Mouse (Mus musculus) common myeloid progenitor, adult 5-6 weeks (primary cell): ENCODE measurements around the gene Mobp. TPM values are rescaled to one million over a fixed set of nuclear protein-coding genes. Genes with fewer than 3 reads are reported as not detected.

Experiments used
- ATAC-seq: replicated peaks from 2 replicates; pipeline ENCODE4 v1.8.0; 2016; ENCODE audit warnings: low read depth, mild to moderate bottlenecking, moderate TSS enrichment, inconsistent platforms; ENCODE audit not compliant: poor library complexity, severe bottlenecking
- total RNA-seq: library from RNA; stranded (forward); fragments of 200-1000, 187-1606 nt; gene quantifications from 2 replicates; pipeline ENCODE4 v1.2.3, GENCODE M21; 2017

Gene Mobp
- total RNA-seq, 1 experiment from 2014 or later = not detected

GRCm38 (mm10) chr9:120133755-120134475 is 15.6 kb upstream of the Mobp start:
- no peak; the same call in 1 of the 2 replicates for ATAC-seq

- ATAC-seq = no peak
Observed at GRCm38 (mm10) chr9:120134529-120135160, 14.9 kb upstream of the Mobp start.

DNA sequence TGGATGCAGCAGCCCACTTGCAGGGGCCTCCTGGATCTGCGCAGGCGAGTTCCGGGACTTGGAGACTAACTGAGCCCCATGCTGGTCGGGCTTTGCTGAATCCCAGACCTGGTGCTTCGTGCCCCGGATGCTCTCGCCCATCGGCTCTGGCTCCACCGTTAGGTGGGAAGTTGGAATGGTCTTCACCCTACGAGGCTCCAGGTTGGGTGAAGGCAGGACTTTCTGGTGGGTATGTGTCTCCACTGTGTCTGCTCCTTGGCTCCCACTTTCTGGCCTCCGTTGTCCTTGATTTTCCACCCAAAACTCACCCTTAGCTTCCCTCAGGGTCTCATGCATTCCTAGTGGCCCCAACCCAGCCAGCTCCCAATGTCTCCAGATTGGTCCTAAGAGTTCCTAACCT is 14.1 kb upstream of the Mobp start:
- ATAC-seq = no peak

DNA sequence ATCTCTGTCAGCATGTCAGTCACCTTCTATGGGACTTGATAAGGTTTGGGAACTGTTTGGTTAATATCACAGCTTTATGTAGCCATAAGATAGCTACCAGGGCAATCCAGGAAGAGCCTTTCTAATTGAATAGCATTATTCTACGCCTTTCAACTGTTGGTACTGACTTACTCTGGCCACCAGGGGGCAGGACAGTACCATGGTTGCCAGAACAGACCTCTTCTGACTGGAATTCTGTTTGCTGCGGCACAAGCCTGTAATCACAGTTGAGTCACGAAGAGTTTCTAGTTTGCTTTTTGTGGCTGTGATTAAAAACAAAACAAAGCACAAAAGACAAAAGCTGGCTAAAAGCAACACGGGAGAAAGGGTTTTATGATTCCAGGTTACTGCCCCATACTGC is 8.9 kb upstream of the Mobp start:
- ATAC-seq = peak; percentile 96

GRCm38 (mm10) chr9:120144474-120144873 is 5.0 kb upstream of the Mobp start:
- ATAC-seq = no peak

GRCm38 (mm10) chr9:120151152-120151551 is 1.6 kb downstream of the Mobp start:
- ATAC-seq = no peak

DNA sequence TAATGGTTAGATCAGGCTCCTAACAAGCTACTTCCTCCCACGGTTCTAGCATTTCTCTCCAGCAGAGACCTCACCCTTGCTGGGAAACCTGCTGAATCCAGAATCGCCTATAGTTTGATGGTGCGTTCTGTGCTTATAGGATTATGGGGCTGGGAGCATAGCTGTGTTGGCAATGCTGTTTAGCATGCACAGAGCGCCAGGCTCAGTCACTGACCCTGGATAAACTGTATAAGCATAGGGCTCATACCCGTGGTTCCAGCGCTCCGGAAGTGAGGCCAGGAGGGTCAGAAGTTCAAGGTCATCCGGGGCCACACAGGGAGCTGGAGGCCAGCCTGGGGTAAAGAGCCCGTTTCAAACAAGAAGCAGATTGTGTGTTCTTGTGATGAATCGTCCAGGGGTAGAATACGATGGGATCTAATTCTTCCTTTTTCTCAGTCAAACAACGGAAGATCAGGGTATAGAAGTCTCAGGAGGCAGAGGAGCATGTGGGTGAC is 2.4 kb downstream of the Mobp start:
- ATAC-seq = no peak

DNA sequence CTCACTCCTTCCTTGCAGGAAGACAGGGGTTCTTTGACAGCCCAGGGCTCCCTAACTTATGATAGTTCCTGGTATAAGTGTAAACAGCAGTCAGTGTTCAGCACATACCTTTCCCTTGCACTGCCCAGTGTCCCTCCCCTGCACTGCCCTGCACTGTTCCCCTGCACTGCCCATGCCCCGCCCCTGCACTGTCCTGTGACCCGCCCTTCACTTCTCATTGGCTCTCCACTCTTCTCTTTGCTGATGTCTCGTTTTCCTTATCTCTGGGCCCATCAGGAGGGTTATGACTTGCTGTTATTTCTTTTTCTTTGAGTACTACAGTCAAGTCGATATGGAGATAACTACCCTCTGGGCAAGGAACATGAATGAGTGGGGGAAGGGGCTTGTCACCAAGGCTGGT is 8.5 kb downstream of the Mobp start:
- peak; percentile 89 for ATAC-seq

GRCm38 (mm10) chr9:120163862-120164261 is 14.4 kb downstream of the Mobp start:
- ATAC-seq = no peak

- ATAC-seq = no peak
Observed at GRCm38 (mm10) chr9:120167826-120168225, 18.3 kb downstream of the Mobp start.

DNA sequence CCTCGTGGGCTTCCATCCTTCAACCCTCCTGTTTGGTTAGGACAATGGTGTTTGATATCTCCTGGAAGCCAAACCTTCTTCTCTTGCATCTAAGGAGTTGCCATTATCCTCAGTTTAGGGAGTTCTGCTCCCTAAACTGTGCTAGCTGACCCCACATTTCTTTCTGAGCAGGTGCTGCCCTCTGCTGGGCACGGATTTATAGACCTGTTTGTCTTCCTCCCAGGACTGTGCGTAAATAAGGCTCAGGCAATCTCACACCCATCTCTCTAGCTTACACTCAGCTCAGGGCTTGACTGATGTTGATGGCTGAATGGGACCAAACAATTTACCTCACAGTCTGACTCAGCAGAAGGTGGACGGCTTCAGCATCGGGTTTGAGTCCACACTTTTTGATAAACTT is 21.8 kb downstream of the Mobp start:
- ATAC-seq = peak; percentile 83

- no peak for ATAC-seq
Observed at GRCm38 (mm10) chr9:120174436-120175137, 25.1 kb downstream of the Mobp start.

- no peak for ATAC-seq
Observed at GRCm38 (mm10) chr9:120178813-120179212, 29.3 kb downstream of the Mobp start.

DNA sequence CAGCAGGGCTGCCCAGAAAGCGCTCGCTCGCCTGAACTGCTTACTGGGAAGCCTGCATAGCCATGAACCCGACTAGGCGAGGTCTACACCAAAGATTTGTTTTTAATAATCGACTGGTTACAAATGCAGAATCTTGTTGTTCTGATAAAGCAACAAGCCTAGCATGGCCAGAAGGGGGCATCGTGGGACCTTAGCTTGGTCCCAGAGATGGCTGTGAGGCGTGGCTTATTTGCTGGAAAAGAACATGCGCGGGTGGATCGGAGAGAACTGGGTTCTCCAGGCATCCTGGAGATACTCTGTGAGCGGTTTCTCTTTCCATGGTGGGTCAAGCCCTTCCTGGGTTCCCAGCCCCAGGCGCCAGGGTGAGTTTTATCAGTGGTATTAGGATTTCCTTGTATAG is 35.0 kb downstream of the Mobp start:
- peak; percentile 36; the same call in 1 of the 2 replicates for ATAC-seq

- no peak for ATAC-seq
Observed at GRCm38 (mm10) chr9:120186856-120187255, 37.3 kb downstream of the Mobp start.

- ATAC-seq = peak; percentile 56
Observed at GRCm38 (mm10) chr9:120190891-120191290, 41.4 kb downstream of the Mobp start.

- peak; percentile 75 for ATAC-seq
Observed at GRCm38 (mm10) chr9:120191362-120192098, 42.0 kb downstream of the Mobp start.

GRCm38 (mm10) chr9:120192742-120193141 is 43.2 kb downstream of the Mobp start:
- no peak for ATAC-seq

- ATAC-seq = no peak
Observed at GRCm38 (mm10) chr9:120200873-120201272, 51.4 kb downstream of the Mobp start.

DNA sequence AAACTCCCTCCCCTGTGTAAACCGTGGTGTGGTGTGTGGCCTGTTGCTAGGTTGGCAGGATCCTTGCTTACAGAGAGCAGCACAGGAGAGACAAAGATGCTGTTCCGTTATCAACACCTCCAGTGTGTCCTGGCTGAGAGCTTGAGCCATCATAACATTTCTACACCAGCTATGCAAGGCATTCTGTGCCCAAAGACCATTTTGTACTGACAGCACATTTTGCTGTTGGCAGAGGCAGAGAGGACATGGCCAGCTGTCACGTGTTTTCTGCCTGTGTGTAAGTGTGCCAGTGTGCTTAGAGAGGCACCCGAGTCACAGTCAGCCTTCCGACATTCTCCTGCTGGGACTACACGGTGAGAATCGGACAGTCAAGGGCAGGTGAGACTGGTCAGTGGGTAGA is 52.2 kb downstream of the Mobp start:
- no peak for ATAC-seq
